Mouse (Mus musculus) hindbrain, embryonic 13.5 days (tissue): Measurements from ENCODE around the gene Gm15517. TPM values are rescaled to one million over a fixed set of nuclear protein-coding genes. Genes with fewer than 3 reads are reported as not detected.
"Not testable (repeated sequence)": the region's sequence is repeated elsewhere in the genome, so short reads cannot be mapped to it uniquely, and the experiment has no call there.

Source experiments
- ATAC-seq: fragments of 200-750 bp; cut with Nextera tagmentation; 2 replicates; pipeline ENCODE4 v1.8.0; 2017; ENCODE audit warnings: moderate TSS enrichment; ENCODE audit not compliant: low FRiP score
- H3K27ac ChIP-seq: fragments of 300-500 bp; sonication (generic); 2 replicates; pipeline ENCODE4 v1.5.1; 2015; ENCODE audit warnings: inconsistent platforms, mild to moderate bottlenecking, moderate library complexity
- H3K27me3 ChIP-seq: fragments of 300-500 bp; sonication (generic); 2 replicates; pipeline ENCODE4 v1.6.1; 2015; ENCODE audit warnings: mild to moderate bottlenecking, inconsistent platforms
- H3K36me3 ChIP-seq: fragments of 300-500 bp; sonication (generic); 2 replicates; pipeline ENCODE4 v1.6.1; 2015; ENCODE audit warnings: mild to moderate bottlenecking, inconsistent platforms
- H3K4me1 ChIP-seq: fragments of 300-500 bp; sonication (generic); replicated peaks from 2 replicates; pipeline ENCODE4 v1.6.1; 2015; ENCODE audit warnings: inconsistent platforms
- H3K4me2 ChIP-seq: fragments of 300-500 bp; sonication (generic); 2 replicates; pipeline ENCODE4 v1.6.1; 2015; ENCODE audit warnings: inconsistent platforms, mild to moderate bottlenecking, moderate library complexity
- H3K4me3 ChIP-seq: fragments of 300-500 bp; sonication (generic); 2 replicates; pipeline ENCODE4 v1.5.1; 2015; ENCODE audit warnings: mild to moderate bottlenecking, inconsistent platforms
- H3K9ac ChIP-seq: fragments of 300-500 bp; sonication (generic); 2 replicates; pipeline ENCODE4 v1.6.1; 2015; ENCODE audit warnings: mild to moderate bottlenecking, inconsistent platforms
- H3K9me3 ChIP-seq: fragments of 300-500 bp; sonication (generic); 2 replicates; pipeline ENCODE4 v1.6.1; 2016; ENCODE audit warnings: inconsistent platforms
- WGBS: fragments of 180-500 bp; shearing (Covaris S2); methylation state at CpG from one replicate; pipeline ENCODE4 v1.1.7; 2015; 5-methylcytosine and 5-hydroxymethylcytosine counted together
- polyA plus RNA-seq: library from polyadenylated mRNA; unstranded; fragments of >200 nt; fragmentation: Nextera tagmentation; extraction: Ambion mirVana; gene quantifications from 2 replicates; pipeline ENCODE4 v1.2.1, GENCODE M21; 2015

The Gm15517 gene
- polyA plus RNA-seq, result not detected in 2 replicates

- H3K4me3 ChIP-seq, result no peak within 1 kb of the TSS
- WGBS, result 53% methylated on average over 5 of the region's 5 CpGs
- H3K36me3 ChIP-seq, result no peaks in the 10 kb centered on the region
- H3K9me3 ChIP-seq, result no peaks in the 10 kb centered on the region
- H3K4me2 ChIP-seq, result no peak within 1 kb of the TSS
- peaks cover 6% of the 10 kb centered on the region for H3K4me1 ChIP-seq
- H3K27me3 ChIP-seq, result peaks cover 23% of the 10 kb centered on the region
- no peak within 1 kb of the TSS for H3K27ac ChIP-seq
- 0 out of 2 replicates have a peak within 1 kb of the TSS, but pooled peaks have one; percentile 39 for H3K9ac ChIP-seq
- ATAC-seq, result no peak
Observed at GRCm38 (mm10) chr7:44261147-44261546, at the start of gene Gm15517. TSS of gene Gm15517 (plus strand) at chr7:44261447.

DNA sequence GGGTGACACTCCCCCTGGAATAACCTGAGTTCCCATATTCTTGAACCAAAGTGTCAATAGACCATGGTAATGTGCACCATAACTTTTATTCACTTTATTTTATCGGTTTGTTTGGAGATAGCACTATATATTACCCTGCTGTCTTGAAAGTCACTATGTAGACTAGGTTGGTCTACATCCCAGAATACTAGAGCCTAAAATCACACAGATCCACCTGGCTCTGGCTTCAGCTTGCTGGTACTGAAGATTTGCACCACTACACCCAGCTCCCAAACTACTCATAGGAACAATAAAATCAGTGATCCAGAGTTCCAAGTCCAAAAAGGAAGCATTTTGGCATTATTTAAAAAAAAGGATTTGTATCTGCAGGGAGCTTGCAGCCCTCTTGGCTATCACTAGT lies 45.6 kb upstream of the Gm15517 start, which contains the start of gene Klk1b5:
Klk1b5 (plus strand) TSS at position 301 of the 400 bp plus-strand sequence.
- Histone ChIP-seq H3K4me1 (no peaks in the 10 kb centered on the region), H3K27ac (no peak within 1 kb of the TSS), H3K9me3 (no peaks in the 10 kb centered on the region), H3K27me3 (no peaks in the 10 kb centered on the region), H3K4me2 (no peak within 1 kb of the TSS), H3K4me3 (no peak within 1 kb of the TSS), H3K9ac (no peak within 1 kb of the TSS), H3K36me3 (no peaks in the 10 kb centered on the region)
- 85% methylated on average over 1 of the region's 1 CpGs for WGBS
- no peak for ATAC-seq

DNA sequence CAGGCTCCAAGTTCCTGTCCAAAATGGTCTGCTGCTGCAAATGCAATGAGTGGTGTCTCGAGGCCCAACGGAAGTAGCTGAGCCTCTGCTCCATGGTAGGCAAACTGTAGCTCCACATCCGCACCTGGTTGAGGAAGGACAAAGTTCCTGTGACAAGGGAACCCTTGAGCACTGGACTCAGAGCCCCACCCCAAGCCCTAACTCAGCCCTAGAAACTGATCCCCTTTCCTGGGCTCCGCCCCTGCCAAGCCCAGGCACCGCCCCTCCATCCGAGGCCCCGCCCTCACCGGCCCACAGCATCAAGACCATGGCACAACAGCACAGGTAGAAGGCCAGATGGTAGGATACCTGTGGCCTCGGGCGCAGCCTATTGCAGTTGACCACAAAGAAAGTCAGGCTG lies 39.6 kb upstream of the Gm15517 start:
- H3K4me2 ChIP-seq, H3K9ac ChIP-seq, H3K36me3 ChIP-seq, H3K4me1 ChIP-seq, ATAC-seq, H3K27me3 ChIP-seq, H3K27ac ChIP-seq, H3K9me3 ChIP-seq, H3K4me3 ChIP-seq: not testable (repeated sequence)
- 78% methylated on average over 10 of the region's 10 CpGs for WGBS

GRCm38 (mm10) chr7:44222335-44222734 lies 38.9 kb upstream of the Gm15517 start:
- not testable (repeated sequence) for H3K9me3 ChIP-seq, H3K27ac ChIP-seq, H3K4me3 ChIP-seq, ATAC-seq, H3K4me1 ChIP-seq, H3K9ac ChIP-seq, H3K27me3 ChIP-seq, H3K36me3 ChIP-seq, H3K4me2 ChIP-seq
- 93% methylated on average over 6 of the region's 6 CpGs for WGBS

DNA sequence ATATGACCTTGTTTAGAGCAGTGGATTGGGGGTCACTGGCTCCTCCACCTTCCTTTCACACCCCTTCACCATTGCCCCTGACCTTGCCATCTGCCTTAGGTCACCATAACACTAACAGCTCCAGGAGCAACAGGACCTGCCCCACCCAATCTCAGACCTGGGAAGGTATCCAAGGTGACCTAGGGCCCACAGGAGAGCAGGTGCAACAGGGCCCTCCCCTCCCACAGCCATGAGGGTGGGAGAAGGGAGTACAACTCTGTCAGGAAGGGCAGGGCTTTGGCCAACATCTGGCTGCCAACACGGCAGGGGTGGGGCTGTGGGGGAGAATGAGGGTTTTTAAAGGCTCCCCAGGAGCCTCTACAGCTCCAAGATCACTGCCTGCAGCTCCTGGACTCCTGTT lies 36.2 kb upstream of the Gm15517 start, which contains the start of gene Klk1:
Klk1 (plus strand) TSS at position 285 of the 400 bp plus-strand sequence.
- Histone ChIP-seq H3K4me1 (no peaks in the 10 kb centered on the region), H3K27me3 (no peaks in the 10 kb centered on the region), H3K9me3 (no peaks in the 10 kb centered on the region), H3K4me3 (no peak within 1 kb of the TSS), H3K27ac (no peak within 1 kb of the TSS), H3K36me3 (no peaks in the 10 kb centered on the region), H3K9ac (no peak within 1 kb of the TSS), H3K4me2 (no peak within 1 kb of the TSS)
- 50% methylated on average over 1 of the region's 1 CpGs for WGBS
- ATAC-seq, result no peak

DNA sequence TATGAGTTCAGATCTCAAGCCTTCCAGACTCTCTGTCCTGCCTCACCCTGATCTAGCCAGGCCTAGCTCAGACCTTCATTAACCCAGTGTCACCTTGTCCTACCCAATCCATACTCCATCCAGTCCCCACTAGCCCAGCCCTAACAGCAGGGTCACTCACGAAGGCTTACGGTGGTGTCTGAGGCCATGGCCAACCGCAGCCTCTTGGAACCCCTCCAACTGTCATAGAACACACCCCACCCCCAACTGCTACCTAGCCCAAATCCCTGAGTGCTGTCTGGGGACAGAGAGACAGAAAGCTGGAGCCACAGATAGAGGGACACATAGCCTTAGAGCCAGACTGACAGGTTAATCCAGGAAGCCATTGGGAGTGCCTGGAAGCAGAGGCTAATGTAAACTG lies 25.3 kb upstream of the Gm15517 start, which contains the start of gene Gm36864:
Gm36864 (plus strand) TSS at position 269 of the 400 bp plus-strand sequence.
- no peaks in the 10 kb centered on the region for H3K9me3 ChIP-seq
- no peaks in the 10 kb centered on the region for H3K27me3 ChIP-seq
- H3K4me1 ChIP-seq, result no peaks in the 10 kb centered on the region
- no peaks in the 10 kb centered on the region for H3K36me3 ChIP-seq
- no peak within 1 kb of the TSS for H3K9ac ChIP-seq
- H3K4me2 ChIP-seq, result no peak within 1 kb of the TSS
- H3K4me3 ChIP-seq, result no peak within 1 kb of the TSS
- ATAC-seq, result no peak
- 81% methylated on average over 3 of the region's 3 CpGs for WGBS
- H3K27ac ChIP-seq, result no peak within 1 kb of the TSS

DNA sequence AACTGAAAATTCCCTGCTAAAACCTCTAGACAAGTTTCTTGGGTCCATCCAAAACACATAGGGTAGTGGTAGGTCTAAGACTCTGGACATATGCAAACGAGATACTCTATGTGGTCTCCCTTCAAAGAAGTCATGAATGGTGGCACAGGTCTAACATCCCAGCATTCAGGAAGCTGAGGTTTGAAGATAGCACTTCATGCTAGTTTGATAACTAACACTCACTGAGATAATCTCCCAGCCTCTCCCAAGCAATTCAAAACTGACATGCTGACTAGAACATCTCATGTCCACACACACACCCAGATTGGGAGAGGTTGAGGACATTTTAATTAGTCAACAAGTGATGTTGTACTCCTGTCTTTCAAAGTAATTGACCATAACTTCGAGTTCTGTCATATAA lies 21.3 kb upstream of the Gm15517 start:
- no peak overlapping the region for H3K9ac ChIP-seq
- no peak overlapping the region for H3K4me3 ChIP-seq
- no peaks in the 10 kb centered on the region for H3K9me3 ChIP-seq
- WGBS, result 56% methylated on average over 2 of the region's 2 CpGs
- H3K36me3 ChIP-seq, result no peaks in the 10 kb centered on the region
- peaks cover 1% of the 10 kb centered on the region; the same call in 1 of the 2 replicates for H3K4me1 ChIP-seq
- no peak overlapping the region for H3K27ac ChIP-seq
- no peak overlapping the region for H3K4me2 ChIP-seq
- no peak for ATAC-seq
- peaks cover 6% of the 10 kb centered on the region; the same call in 1 of the 2 replicates for H3K27me3 ChIP-seq

DNA sequence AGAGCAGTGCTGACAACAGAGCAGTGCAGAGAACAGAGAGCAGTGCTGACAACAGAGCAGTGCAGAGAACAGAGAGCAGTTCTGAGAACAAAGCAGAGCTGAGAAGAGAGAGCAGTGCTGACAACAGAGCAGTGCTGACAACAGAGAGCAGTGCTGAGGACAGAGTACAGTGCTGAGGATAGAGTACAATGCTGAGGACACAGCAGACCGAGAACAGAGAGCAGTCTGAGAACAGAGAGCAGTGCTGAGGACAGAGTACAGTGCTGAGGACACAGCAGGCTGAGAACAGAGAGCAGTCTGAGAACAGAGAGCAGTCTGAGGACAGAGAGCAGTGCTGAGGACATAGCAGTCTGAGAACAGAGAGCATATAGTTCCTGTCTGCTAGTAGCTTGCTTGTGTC lies 20.5 kb upstream of the Gm15517 start:
- WGBS, result 65% methylated on average over 1 of the region's 1 CpGs
- Histone ChIP-seq H3K27me3 (peaks cover 6% of the 10 kb centered on the region; the same call in 1 of the 2 replicates), H3K27ac (no peak overlapping the region), H3K4me3 (no peak overlapping the region), H3K36me3 (no peaks in the 10 kb centered on the region), H3K4me2 (no peak overlapping the region), H3K4me1 (peaks cover 9% of the 10 kb centered on the region), H3K9ac (no peak overlapping the region), H3K9me3 (no peaks in the 10 kb centered on the region)
- no peak for ATAC-seq

DNA sequence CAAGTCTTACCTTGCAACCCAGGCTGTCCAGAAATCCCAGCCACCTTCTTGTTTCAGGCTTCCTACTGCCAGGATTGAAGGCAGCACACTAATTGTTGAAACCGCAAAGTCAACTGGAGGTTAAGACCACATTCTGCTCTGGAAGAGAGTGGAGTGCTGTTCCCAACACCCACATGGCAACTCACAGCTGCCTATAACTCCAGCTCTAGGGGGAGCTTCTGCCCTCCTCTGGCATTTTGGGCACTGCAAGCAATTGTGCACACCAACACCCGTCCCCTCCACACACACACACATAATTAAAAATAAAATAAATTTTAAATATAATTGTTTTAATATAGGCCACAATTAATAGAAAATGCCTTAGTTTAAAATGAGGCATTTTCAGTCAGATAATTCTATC lies 20.1 kb upstream of the Gm15517 start:
- no peaks in the 10 kb centered on the region for H3K9me3 ChIP-seq
- H3K4me3 ChIP-seq, result no peak overlapping the region
- no peaks in the 10 kb centered on the region for H3K36me3 ChIP-seq
- H3K4me1 ChIP-seq, result peaks cover 11% of the 10 kb centered on the region
- H3K27ac ChIP-seq, result no peak overlapping the region
- WGBS, result 74% methylated on average over 2 of the region's 2 CpGs
- H3K9ac ChIP-seq, result no peak overlapping the region
- peaks cover 6% of the 10 kb centered on the region; the same call in 1 of the 2 replicates for H3K27me3 ChIP-seq
- ATAC-seq, result no peak
- H3K4me2 ChIP-seq, result no peak overlapping the region

DNA sequence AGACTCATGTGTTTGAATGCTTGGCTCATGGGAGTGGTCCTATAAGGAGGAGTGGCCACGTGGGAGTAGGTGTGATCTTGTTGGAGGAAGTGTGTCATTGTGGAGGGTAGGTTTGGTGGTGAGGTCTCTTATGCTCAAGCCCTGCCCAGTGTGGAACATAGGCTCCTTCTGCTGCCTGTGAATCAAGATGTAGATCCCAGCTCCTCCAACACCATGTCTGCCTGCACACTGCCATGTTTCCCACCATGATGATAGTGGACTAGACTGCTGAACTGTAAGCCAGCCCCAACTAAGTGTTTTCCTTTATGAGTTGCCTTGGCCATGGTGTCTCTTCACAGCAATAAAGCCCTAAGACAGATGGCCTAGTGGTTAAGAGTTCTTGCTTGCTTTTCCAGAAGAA lies 17.2 kb upstream of the Gm15517 start:
- Histone ChIP-seq H3K4me3 (no peak overlapping the region), H3K4me1 (peaks cover 28% of the 10 kb centered on the region), H3K27me3 (peaks cover 6% of the 10 kb centered on the region; the same call in 1 of the 2 replicates), H3K36me3 (peaks cover 11% of the 10 kb centered on the region), H3K4me2 (no peak overlapping the region), H3K9ac (no peak overlapping the region), H3K9me3 (no peaks in the 10 kb centered on the region), H3K27ac (no peak overlapping the region)
- no peak for ATAC-seq
- 42% methylated on average over 1 of the region's 1 CpGs for WGBS

DNA sequence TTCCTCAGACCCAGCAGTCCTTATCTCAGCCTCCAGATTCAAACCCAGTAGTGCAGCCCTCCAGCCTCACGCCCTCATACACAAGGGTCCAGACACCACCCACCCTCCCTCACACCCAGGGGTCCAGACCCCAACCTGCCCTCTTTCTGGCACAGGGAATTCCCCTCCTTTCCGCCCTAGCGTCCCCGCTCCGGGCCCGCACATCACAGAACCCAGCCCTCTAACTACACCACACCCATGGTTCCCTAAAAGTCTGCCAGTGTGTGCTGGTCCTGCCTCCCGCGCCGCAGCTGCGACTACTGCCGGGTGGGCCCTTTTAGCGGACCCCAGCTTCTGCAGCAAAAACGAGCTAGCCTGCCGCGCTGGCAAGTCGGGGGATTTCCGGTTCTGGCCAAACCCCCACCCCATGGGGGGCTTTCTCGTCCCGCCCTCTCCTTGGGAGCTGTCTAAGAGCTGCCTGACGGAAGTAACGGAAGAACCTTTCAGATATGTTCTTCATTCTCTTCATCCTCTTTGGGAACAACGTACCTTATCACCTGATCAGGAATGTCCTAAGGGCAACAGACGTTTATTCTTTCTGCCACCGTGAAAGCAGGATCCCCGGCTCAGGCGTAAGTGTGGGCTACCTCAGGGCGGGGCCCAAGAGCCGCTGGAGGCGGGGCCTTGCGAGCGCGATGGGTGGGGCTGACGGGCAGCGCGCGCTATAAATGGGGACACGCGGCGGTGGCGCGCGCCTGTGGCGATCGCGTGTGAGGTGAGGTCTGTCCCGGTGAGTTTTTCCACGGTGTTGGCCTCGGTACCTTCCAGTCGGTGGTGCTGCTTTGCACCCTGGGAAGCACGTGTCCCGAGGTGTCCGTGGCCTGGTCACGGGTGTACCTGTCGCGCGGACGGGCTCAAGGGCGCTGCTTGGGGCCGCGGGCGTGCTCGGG lies 14.9 kb upstream of the Gm15517 start, which contains the start of the genes 1700028J19Rik and 2410002F23Rik:
1700028J19Rik (minus strand) TSS at position 641 of the 929 bp plus-strand sequence.
2410002F23Rik (plus strand) TSS at position 668 of the 929 bp plus-strand sequence.
- Histone ChIP-seq H3K9ac (peak within 1 kb of the TSS; percentile 95), H3K27ac (peak within 1 kb of the TSS; percentile 94), H3K4me3 (peak within 1 kb of the TSS; percentile 78), H3K27me3 (peaks cover 6% of the 10 kb centered on the region; the same call in 1 of the 2 replicates), H3K9me3 (no peaks in the 10 kb centered on the region), H3K4me2 (peak within 1 kb of the TSS; percentile 82), H3K36me3 (peaks cover 33% of the 10 kb centered on the region), H3K4me1 (peaks cover 39% of the 10 kb centered on the region)
- WGBS, result under 1% methylated on average over 62 of the region's 62 CpGs
- peak; percentile 85 for ATAC-seq

GRCm38 (mm10) chr7:44246984-44247470 lies 14.2 kb upstream of the Gm15517 start:
- Histone ChIP-seq H3K4me1 (peaks cover 39% of the 10 kb centered on the region), H3K36me3 (peaks cover 36% of the 10 kb centered on the region), H3K9ac (peak overlapping the region; percentile 95), H3K4me2 (peak overlapping the region; percentile 82), H3K27ac (peak overlapping the region; percentile 94), H3K4me3 (peak overlapping the region; percentile 78), H3K27me3 (peaks cover 6% of the 10 kb centered on the region; the same call in 1 of the 2 replicates), H3K9me3 (no peaks in the 10 kb centered on the region)
- peak; percentile 11 for ATAC-seq
- WGBS, result under 1% methylated on average over 23 of the region's 23 CpGs
